Mouse (Mus musculus) small intestine, adult 10 weeks (tissue): ENCODE results near the gene Apol9a. TPM values are rescaled to one million over a fixed set of nuclear protein-coding genes. Genes with fewer than 3 reads are reported as not detected.

Experiments used
- polyA plus RNA-seq: library from polyadenylated mRNA; stranded (reverse); fragments of 350-450 nt; fragmentation: Illumina TruSeq; extraction: RNeasy Lipid Tissue Mini Kit (QIAGEN cat#74804); gene quantifications from one replicate; pipeline ENCODE4 v1.2.3, GENCODE M21; 2014; ENCODE audit warnings: low replicate concordance

Apol9a gene
- polyA plus RNA-seq, result 9.9 TPM

DNA sequence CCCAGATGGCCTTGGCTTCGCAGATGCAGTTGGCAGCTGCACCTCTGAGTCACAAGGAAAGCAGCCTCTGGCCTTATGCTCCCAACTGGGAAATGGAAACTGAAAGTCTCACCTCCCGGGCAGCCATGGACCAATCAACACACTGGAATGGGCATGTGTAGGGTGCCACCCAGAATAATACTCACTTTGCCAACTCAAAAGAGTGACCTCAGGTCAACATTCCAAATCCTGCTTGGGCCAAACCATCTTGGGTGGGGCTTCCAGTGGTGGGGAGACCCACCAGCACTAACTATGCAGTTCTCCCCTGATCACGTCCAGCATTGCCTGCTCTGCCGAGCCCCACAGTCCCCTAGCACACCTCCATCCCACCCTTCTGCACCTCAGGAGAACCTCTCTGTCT, at the start of gene Apol9a:
Apol9a (minus strand) TSS at position 101 of the 400 bp plus-strand sequence.

GRCm38 (mm10) chr15:77447392-77447791, 36.5 kb upstream of the Apol9a start, which contains the start of gene Apol7b:
TSS of gene Apol7b (minus strand) at chr15:77447492.

GRCm38 (mm10) chr15:77399027-77399426, 11.9 kb downstream of the Apol9a start, which contains the start of gene Apol7a:
TSS of gene Apol7a (minus strand) at chr15:77399110.

Other genes with a start within 250 kb of the Apol9a start
- 22.4 TPM for gene Rbfox2, start 104.1 kb downstream of the Apol9a start, polyA plus RNA-seq
- 256 TPM for gene Apol7a, start 12.0 kb downstream of the Apol9a start, polyA plus RNA-seq
- gene Apol7b, start 36.4 kb upstream of the Apol9a start, polyA plus RNA-seq, result 2.6 TPM
- gene Apol10a, start 65.9 kb upstream of the Apol9a start, polyA plus RNA-seq, result 204 TPM
- gene Apol11a, start 97.1 kb upstream of the Apol9a start, polyA plus RNA-seq, result not detected
- gene Apol7c, start 122.2 kb upstream of the Apol9a start, polyA plus RNA-seq, result 58.8 TPM
- gene 1700025B11Rik, start 150.8 kb upstream of the Apol9a start, polyA plus RNA-seq, result not detected
- gene Apol10b, start 185.0 kb upstream of the Apol9a start, polyA plus RNA-seq, result 7.6 TPM
- not detected for gene Gm36245, start 188.1 kb upstream of the Apol9a start, polyA plus RNA-seq
- gene Apol11b, start 232.2 kb upstream of the Apol9a start, polyA plus RNA-seq, result not detected